Mouse (Mus musculus): Measurements from ENCODE around the gene Arfgap2.

The Arfgap2 gene

GRCm38 (mm10) chr2:91308680-91309079 lies 43.9 kb downstream of the Arfgap2 start:
- no peak for DNase-seq (ENCODE audit: low spot score in 2 of 2)

- DNase-seq (ENCODE audit: low spot score in 2 of 2): no peak
Measured at GRCm38 (mm10) chr2:91309546-91309945, 44.8 kb downstream of the Arfgap2 start.

GRCm38 (mm10) chr2:91312578-91313311 lies 48.0 kb downstream of the Arfgap2 start:
- DNase-seq (ENCODE audit: low spot score in 2 of 2): peak in 1 of 2 experiments; percentile 43

GRCm38 (mm10) chr2:91314184-91314583 lies 49.4 kb downstream of the Arfgap2 start:
- DNase-seq (ENCODE audit: low spot score in 2 of 2): no peak

- DNase-seq (ENCODE audit: low spot score in 2 of 2): no peak
Measured at GRCm38 (mm10) chr2:91320559-91321529, 56.1 kb downstream of the Arfgap2 start.

GRCm38 (mm10) chr2:91321923-91322322 lies 57.1 kb downstream of the Arfgap2 start:
- DNase-seq (ENCODE audit: low spot score in 2 of 2): no peak

GRCm38 (mm10) chr2:91322490-91322889 lies 57.7 kb downstream of the Arfgap2 start:
- DNase-seq (ENCODE audit: low spot score in 2 of 2): no peak

- no peak for DNase-seq (ENCODE audit: low spot score in 2 of 2)
Measured at GRCm38 (mm10) chr2:91324346-91324745, 59.6 kb downstream of the Arfgap2 start.

- no peak for DNase-seq (ENCODE audit: low spot score in 2 of 2)
Measured at GRCm38 (mm10) chr2:91324761-91325421, 60.1 kb downstream of the Arfgap2 start.
